Mouse (Mus musculus) neural tube, embryonic 13.5 days (tissue): ENCODE measurements around the gene Heg1. TPM values are rescaled to one million over a fixed set of nuclear protein-coding genes. Genes with fewer than 3 reads are reported as not detected.

Source experiments
- polyA plus RNA-seq: library from polyadenylated mRNA; unstranded; fragments of >200 nt; fragmentation: Nextera tagmentation; extraction: Ambion mirVana; gene quantifications from 2 replicates; pipeline ENCODE4 v1.2.1, GENCODE M21; 2015

Gene Heg1
- polyA plus RNA-seq, 1 experiment from 2014 or later, result 9.6 TPM

Other genes starting within 250 kb of the Heg1 start
- 0.23 and 0.53 TPM in 2 replicates for gene Slc12a8, start 167.0 kb upstream of the Heg1 start, polyA plus RNA-seq
- 0.22 TPM in 1 of 2 replicates, not detected in the other for gene Muc13, start 109.7 kb downstream of the Heg1 start, polyA plus RNA-seq
- gene Itgb5, start 145.3 kb downstream of the Heg1 start, polyA plus RNA-seq, result 21.1 and 23.1 TPM in 2 replicates